24 mouse cellular contexts compared by ENCODE assay signal in genomic region chr4:87939474-87940154, GRCm38 (mm10).
DNase-seq lines count a peak whose midpoint lies in the region; ATAC-seq and TF ChIP-seq lines count a peak whose summit lies in the region.
"Had no signal": no experiment of that assay in that cellular context is flagged by ENCODE, and none has a peak within 500 bp of the region (broad histone marks: within the 10 kb centered on the region; RNA-seq: fewer than 3 reads in every experiment).

No protein-coding gene starts in this region.

- intact Hi-C loops in heart, postnatal 14 days (cut with DNase I) = no loop called here

- no peak overlapping the region for H3K27ac ChIP-seq in kidney, embryonic 15.5 days
- H3K27ac ChIP-seq in kidney, adult 2 months (ENCODE audit: insufficient read depth, low read depth, low read length) = no peak overlapping the region
- H3K27ac ChIP-seq in kidney, postnatal 0 days = no peak overlapping the region
- H3K27ac ChIP-seq: embryonic facial prominence, embryonic 10.5 days; embryonic facial prominence, embryonic 12.5 days; forebrain, embryonic 13.5 days; forebrain, embryonic 15.5 days had no signal

- no peaks in the 10 kb centered on the region for H3K27me3 ChIP-seq in kidney, embryonic 15.5 days
- H3K27me3 ChIP-seq in kidney, adult 2 months (replicated peaks; ENCODE audit: control insufficient read depth, insufficient read depth, low read length) = no peaks in the 10 kb centered on the region
- H3K27me3 ChIP-seq in kidney, postnatal 0 days (ENCODE audit: insufficient read depth, low read length) = no peaks in the 10 kb centered on the region
- H3K27me3 ChIP-seq: CH12.LX; embryonic facial prominence, embryonic 12.5 days; forebrain, embryonic 13.5 days; forebrain, embryonic 15.5 days; Patski had no signal

- no peak for TF ChIP-seq CTCF in kidney, adult 2 months (conservative IDR thresholded peaks at IDR 0.05; ENCODE audit: insufficient read depth, insufficient read length, low read depth, low read length)
- no peak for TF ChIP-seq CTCF in kidney, postnatal 0 days (IDR thresholded peaks at IDR 0.05; ENCODE audit: low read depth)

- no peak overlapping the region for H3K4me2 ChIP-seq in kidney, embryonic 15.5 days
- no peak overlapping the region for H3K4me2 ChIP-seq in kidney, postnatal 0 days (ENCODE audit: low read length)
- H3K4me2 ChIP-seq: embryonic facial prominence, embryonic 12.5 days; forebrain, embryonic 13.5 days; forebrain, embryonic 15.5 days had no signal

- ATAC-seq in kidney, embryonic 15.5 days (replicated peaks; ENCODE audit: low FRiP score) = peak; percentile 81
- ATAC-seq in kidney, postnatal 0 days (replicated peaks; ENCODE audit: low FRiP score, low read depth) = no peak; the same call in 1 of the 2 replicates
- ATAC-seq: activated CD4-positive, CD25-positive, alpha-beta regulatory T cell, adult 4 months; CD4-positive, CD25-positive, alpha-beta regulatory T cell, adult 4 months; forebrain, embryonic 13.5 days; forebrain, embryonic 15.5 days; Patski had no signal

- 63% methylated on average over 7 of the region's 7 CpGs for WGBS in kidney, embryonic 15.5 days
- 81% methylated on average over 7 of the region's 7 CpGs for WGBS in kidney, adult 2 months
- WGBS in kidney, postnatal 0 days = 61% methylated on average over 7 of the region's 7 CpGs

- H3K36me3 ChIP-seq in kidney, embryonic 15.5 days = no peaks in the 10 kb centered on the region
- no peaks in the 10 kb centered on the region for H3K36me3 ChIP-seq in kidney, adult 2 months (ENCODE audit: control insufficient read depth, insufficient read depth, low read length)
- H3K36me3 ChIP-seq in kidney, postnatal 0 days (ENCODE audit: insufficient read depth, low read length) = no peaks in the 10 kb centered on the region
- H3K36me3 ChIP-seq: embryonic facial prominence, embryonic 10.5 days; embryonic facial prominence, embryonic 12.5 days; forebrain, embryonic 15.5 days had no signal

- DNase-seq in heart, adult 11 months = peak; percentile 52
- DNase-seq in heart, postnatal 14 days = no peak
- no peak for DNase-seq in kidney, adult 2 months
- peak; percentile 46 for DNase-seq in kidney, postnatal 0 days (ENCODE audit: low spot score)
- DNase-seq in kidney, postnatal 36 days = no peak
- DNase-seq: adrenal gland, adult 8-10 months; adrenal gland, postnatal 14 days; adrenal gland, postnatal 36 days; B cell, adult 2 months; cerebellum, adult 11-12 months; cerebellum, adult 2 months; cerebellum, adult 9-10 months; cerebellum, postnatal 10 days; cerebellum, postnatal 25 days had no signal

- no peaks in the 10 kb centered on the region for H3K9me3 ChIP-seq in kidney, embryonic 15.5 days (replicated peaks)
- no peaks in the 10 kb centered on the region for H3K9me3 ChIP-seq in kidney, postnatal 0 days (replicated peaks; ENCODE audit: low read length)
- H3K9me3 ChIP-seq: embryonic facial prominence, embryonic 10.5 days; embryonic facial prominence, embryonic 12.5 days; forebrain, embryonic 13.5 days; forebrain, embryonic 15.5 days; G1E had no signal

- no peak overlapping the region for H3K4me3 ChIP-seq in kidney, embryonic 15.5 days (replicated peaks)
- no peak overlapping the region for H3K4me3 ChIP-seq in kidney, adult 2 months (ENCODE audit: insufficient read depth, low read depth, low read length)
- H3K4me3 ChIP-seq in kidney, postnatal 0 days (replicated peaks; ENCODE audit: low read depth, low read length) = no peak overlapping the region
- H3K4me3 ChIP-seq: embryonic facial prominence, embryonic 10.5 days; embryonic facial prominence, embryonic 12.5 days; forebrain, embryonic 13.5 days; forebrain, embryonic 15.5 days had no signal

- H3K9ac ChIP-seq in kidney, embryonic 15.5 days = no peak overlapping the region
- H3K9ac ChIP-seq in kidney, postnatal 0 days (ENCODE audit: low read depth, low read length) = no peak overlapping the region
- H3K9ac ChIP-seq: embryonic facial prominence, embryonic 12.5 days; forebrain, embryonic 13.5 days; forebrain, embryonic 15.5 days had no signal

- H3K4me1 ChIP-seq in kidney, embryonic 15.5 days = peaks cover 14% of the 10 kb centered on the region
- peaks cover 4% of the 10 kb centered on the region; the same call in 1 of the 2 replicates for H3K4me1 ChIP-seq in kidney, adult 2 months (ENCODE audit: control insufficient read depth, insufficient read depth, low read length)
- no peaks in the 10 kb centered on the region for H3K4me1 ChIP-seq in kidney, postnatal 0 days (replicated peaks; ENCODE audit: insufficient read depth, low read length)

- TF ChIP-seq POLR2A in kidney, adult 2 months (IDR thresholded peaks at IDR 0.05; ENCODE audit: low read depth, low read length) = no peak

Comparison
In these comparisons a context has a peak if more than half of its experiments do, and no peak if none do; other contexts are left out.
1. DNase-seq: peak in heart, adult 11 months (single experiment) and kidney, postnatal 0 days (single experiment); none in heart, postnatal 14 days (0 of 2), kidney, adult 2 months (single experiment) and kidney, postnatal 36 days (0 of 2).